Mouse (Mus musculus): ENCODE measurements around the gene Rab6b.

- TF ChIP-seq ZC3H11A (IDR thresholded peaks at IDR 0.05; ENCODE audit: borderline replicate concordance, low read depth, low read length) (no peak), MAFK (IDR thresholded peaks at IDR 0.05; ENCODE audit: insufficient read depth, low read depth, low read length) (no peak)
These were observed 122.5 kb downstream of the Rab6b start for GRCm38 (mm10) chr9:103234059-103234458.

All from ES-E14 (cell line).